Comparison of ENCODE assay signal across 26 mouse cellular contexts in genomic region chr3:129593735-129594134, GRCm38 (mm10).
"Had no signal": no experiment of that assay in that cellular context is flagged by ENCODE, and none has a peak within 500 bp of the region (broad histone marks: within the 10 kb centered on the region; RNA-seq: fewer than 3 reads in every experiment).

No protein-coding gene starts in this region.

- H3K9me3 ChIP-seq: embryonic facial prominence, embryonic 10.5 days; embryonic facial prominence, embryonic 12.5 days; embryonic facial prominence, embryonic 13.5 days; embryonic facial prominence, embryonic 15.5 days; forebrain, embryonic 10.5 days; forebrain, embryonic 12.5 days; forebrain, embryonic 13.5 days; forebrain, embryonic 15.5 days had no signal

- H3K9ac ChIP-seq: embryonic facial prominence, embryonic 12.5 days; embryonic facial prominence, embryonic 13.5 days; embryonic facial prominence, embryonic 15.5 days; forebrain, embryonic 12.5 days; forebrain, embryonic 13.5 days; forebrain, embryonic 15.5 days; forebrain, postnatal 0 days had no signal

- H3K36me3 ChIP-seq: embryonic facial prominence, embryonic 12.5 days; forebrain, embryonic 12.5 days; forebrain, embryonic 15.5 days had no signal

- DNase-seq: cerebellum, adult 9-10 months; cerebellum, adult 9-11 months; cerebellum, postnatal 10 days; cerebellum, postnatal 14 days; cerebellum, postnatal 25 days; cerebellum, postnatal 36 days; embryo, embryonic 11 days; forebrain, postnatal 0 days; gastrocnemius, adult 2 months; gastrocnemius, postnatal 10 days; gastrocnemius, postnatal 14 days; gastrocnemius, postnatal 25 days; gastrocnemius, postnatal 36 days; heart, adult 18-20 months; heart, adult 2 months had no signal

- ATAC-seq: forebrain, embryonic 13.5 days; forebrain, embryonic 14.5 days; forebrain, embryonic 15.5 days; forebrain, embryonic 16.5 days; forebrain, postnatal 0 days had no signal

- H3K4me2 ChIP-seq: embryonic facial prominence, embryonic 12.5 days; embryonic facial prominence, embryonic 13.5 days; embryonic facial prominence, embryonic 15.5 days; forebrain, embryonic 12.5 days; forebrain, embryonic 13.5 days; forebrain, embryonic 15.5 days had no signal

- H3K4me1 ChIP-seq: embryonic facial prominence, embryonic 12.5 days had no signal

- H3K27ac ChIP-seq: embryonic facial prominence, embryonic 10.5 days; embryonic facial prominence, embryonic 12.5 days; embryonic facial prominence, embryonic 13.5 days; embryonic facial prominence, embryonic 15.5 days; forebrain, embryonic 10.5 days; forebrain, embryonic 12.5 days; forebrain, embryonic 13.5 days; forebrain, embryonic 15.5 days; gastrocnemius, adult 2 months; heart, adult 2 months had no signal

- H3K4me3 ChIP-seq: embryonic facial prominence, embryonic 10.5 days; embryonic facial prominence, embryonic 12.5 days; embryonic facial prominence, embryonic 13.5 days; embryonic facial prominence, embryonic 15.5 days; erythroblast, embryonic 14.5 days; forebrain, embryonic 10.5 days; forebrain, embryonic 12.5 days; forebrain, embryonic 13.5 days; forebrain, embryonic 15.5 days; gastrocnemius, adult 2 months; heart, adult 2 months had no signal

- H3K27me3 ChIP-seq: embryonic facial prominence, embryonic 12.5 days; embryonic facial prominence, embryonic 13.5 days; embryonic facial prominence, embryonic 15.5 days; forebrain, embryonic 12.5 days; forebrain, embryonic 13.5 days; forebrain, embryonic 15.5 days had no signal
